Comparison of ENCODE assay signal across 7 mouse cellular contexts in the genomic region with DNA sequence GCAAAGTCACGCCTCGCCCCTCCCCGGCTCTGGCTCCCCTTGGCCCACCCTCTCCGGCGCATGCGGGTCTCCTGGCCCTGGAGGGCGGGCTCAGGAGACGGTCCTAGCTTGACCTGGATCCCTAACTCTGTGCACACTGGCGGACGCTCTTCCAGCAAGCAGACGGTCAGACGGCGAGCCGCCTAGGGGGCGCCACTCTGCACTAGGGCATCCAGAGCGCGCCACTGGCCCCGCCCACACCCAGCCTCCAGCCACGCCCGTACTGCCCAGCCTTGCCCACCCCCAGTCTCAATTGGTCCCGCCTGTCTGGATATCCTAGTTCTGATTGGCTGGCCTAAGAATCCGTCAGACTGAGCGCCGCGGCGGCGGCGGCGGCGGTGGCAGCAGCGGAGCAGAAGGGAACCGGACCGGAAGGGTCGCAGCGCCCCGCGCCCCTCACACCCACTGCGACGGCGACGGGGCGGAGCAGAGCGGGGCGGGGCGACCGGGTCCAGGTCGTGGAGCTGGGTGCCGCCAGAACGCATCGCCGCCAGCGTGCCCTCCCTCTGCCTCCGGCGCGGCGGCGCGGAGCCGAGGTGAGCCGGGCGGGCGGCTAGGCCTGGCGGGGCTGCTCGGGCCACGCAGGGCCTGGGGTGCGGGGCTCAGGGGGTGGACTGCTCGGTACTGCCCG. TPM values are rescaled to one million over a fixed set of nuclear protein-coding genes. Genes with fewer than 3 reads are reported as not detected.
DNase-seq lines count a peak whose midpoint lies in the region; ATAC-seq lines count a peak whose summit lies in the region.

A gene (plus strand): TSS at position 351 of the 670 bp plus-strand sequence.

- peak; percentile 98 for DNase-seq in adrenal gland, adult 8-10 months
- peak; percentile 99 for DNase-seq in embryo, embryonic 9.5 days (ENCODE audit: extremely low spot score)
- peak; percentile 97 to 98 for DNase-seq in gastrocnemius, postnatal 4 days (ENCODE audit: low spot score in 2 of 2)
- peak; percentile 97 to 98 for DNase-seq in left cerebral cortex, postnatal 36 days (ENCODE audit: low spot score in 2 of 2)
- peak; percentile 100 for DNase-seq in midbrain, embryonic 11.5 days (ENCODE audit: low spot score, missing footprints)
- peak; percentile 96 for DNase-seq in skeletal muscle tissue, adult 2 months (ENCODE audit: low read depth, low spot score)

- intact Hi-C loops in left cerebral cortex, postnatal 36 days (cut with DNase I) = loop anchor here (5.0 kb wide), 3 partner anchors 119 to 194 kb away; a partner anchor contains a TSS

- under 1% methylated on average over 48 of the region's 68 CpGs for WGBS in intestine, embryonic 16.5 days
- under 1% methylated on average over 66 of the region's 68 CpGs for WGBS in midbrain, embryonic 11.5 days

- H3K9ac ChIP-seq in intestine, embryonic 16.5 days (ENCODE audit: low read depth, low read length) = peak within 1 kb of the TSS; percentile 97
- peak within 1 kb of the TSS; percentile 86 for H3K9ac ChIP-seq in midbrain, embryonic 11.5 days (ENCODE audit: low read length)

- peak within 1 kb of the TSS; percentile 87 for H3K27ac ChIP-seq in intestine, embryonic 16.5 days (ENCODE audit: low read length)
- peak within 1 kb of the TSS; percentile 70 for H3K27ac ChIP-seq in midbrain, embryonic 11.5 days (ENCODE audit: low read depth, low read length)

- H3K4me3 ChIP-seq in intestine, embryonic 16.5 days (ENCODE audit: low read length) = peak within 1 kb of the TSS; percentile 90
- H3K4me3 ChIP-seq in midbrain, embryonic 11.5 days (ENCODE audit: low read depth, low read length) = peak within 1 kb of the TSS; percentile 77

- H3K9me3 ChIP-seq in intestine, embryonic 16.5 days (ENCODE audit: control insufficient read depth, low read length) = no peaks in the 10 kb centered on the region
- no peaks in the 10 kb centered on the region for H3K9me3 ChIP-seq in midbrain, embryonic 11.5 days (ENCODE audit: control insufficient read depth, low read length)

- H3K4me1 ChIP-seq in intestine, embryonic 16.5 days (ENCODE audit: control insufficient read depth, insufficient read depth, low read length) = peaks cover 14% of the 10 kb centered on the region
- H3K4me1 ChIP-seq in midbrain, embryonic 11.5 days (ENCODE audit: control insufficient read depth, insufficient read depth, low read length) = peaks cover 12% of the 10 kb centered on the region

- H3K36me3 ChIP-seq in intestine, embryonic 16.5 days (ENCODE audit: control insufficient read depth, insufficient read depth, low read length) = 0 out of 2 replicates have a peak, but pooled peaks cover 5% of the 10 kb centered on the region
- no peaks in the 10 kb centered on the region for H3K36me3 ChIP-seq in midbrain, embryonic 11.5 days (ENCODE audit: control insufficient read depth, insufficient read depth, low read length)

- ATAC-seq in intestine, embryonic 16.5 days = peak; percentile 98
- peak; percentile 99 for ATAC-seq in midbrain, embryonic 11.5 days (ENCODE audit: low FRiP score)

- peak within 1 kb of the TSS; percentile 89 for H3K4me2 ChIP-seq in intestine, embryonic 16.5 days (ENCODE audit: low read depth, low read length)
- H3K4me2 ChIP-seq in midbrain, embryonic 11.5 days = peak within 1 kb of the TSS; percentile 85

- H3K27me3 ChIP-seq in intestine, embryonic 16.5 days (replicated peaks; ENCODE audit: control insufficient read depth, insufficient read depth, low read length) = no peaks in the 10 kb centered on the region
- H3K27me3 ChIP-seq in midbrain, embryonic 11.5 days (ENCODE audit: control insufficient read depth, insufficient read depth, low read length) = no peaks in the 10 kb centered on the region

RNA-seq across cellular contexts. Expression of the gene that starts here (rescaled TPM):
- 10 to 100 TPM; 71.4 to 99.2 (median 87.3) TPM for total RNA-seq in adrenal gland, adult 8-10 months (2022)
- 10 to 100 TPM; 44.6 to 50.8 TPM for total RNA-seq in gastrocnemius, postnatal 4 days (2021)
- polyA plus RNA-seq in intestine, embryonic 16.5 days (2015; fragmentation: Nextera tagmentation; extraction: Ambion mirVana) = 26.6 and 27.8 TPM in 2 replicates
- total RNA-seq in left cerebral cortex, postnatal 36 days (2021) = 100 to 1,000 TPM; 215 to 223 TPM
- polyA plus RNA-seq in midbrain, embryonic 11.5 days (2014; fragmentation: Nextera tagmentation; extraction: Ambion mirVana) = 41.2 and 44.1 TPM in 2 replicates

Comparison
In these comparisons a context has a peak if more than half of its experiments do, and no peak if none do; other contexts are left out.
1. Peak in every context shown above with its lines: DNase-seq, ATAC-seq, H3K4me3 ChIP-seq and H3K27ac ChIP-seq.